Mouse (Mus musculus) heart, adult 2 months (tissue): ENCODE measurements around the gene Map2. TPM values are rescaled to one million over a fixed set of nuclear protein-coding genes. Genes with fewer than 3 reads are reported as not detected.

Experiments
- DNase-seq, 2 experiments: peaks; one replicate each; pipeline ENCODE4 v3.0.0; 2021
- H3K27ac ChIP-seq: fragments of 200-600 bp; 2 replicates; pipeline ENCODE4 v1.8.1; 2022
- H3K27me3 ChIP-seq: fragments of 200-500 bp; 2 replicates; pipeline ENCODE4 v1.6.1; 2012; ENCODE audit warnings: mild to moderate bottlenecking, low read length, inconsistent platforms, mixed read lengths; ENCODE audit not compliant: control insufficient read depth, insufficient read depth
- H3K36me3 ChIP-seq: fragments of 200-500 bp; 2 replicates; pipeline ENCODE4 v1.6.1; 2012; ENCODE audit warnings: low read length, inconsistent platforms; ENCODE audit not compliant: control insufficient read depth, insufficient read depth
- H3K4me1 ChIP-seq: fragments of 200-500 bp; 2 replicates; pipeline ENCODE4 v1.6.1; 2011; ENCODE audit warnings: low read length; ENCODE audit not compliant: control insufficient read depth, insufficient read depth
- H3K4me3 ChIP-seq: fragments of 200-600 bp; 2 replicates; pipeline ENCODE4 v1.8.1; 2022
- H3K79me2 ChIP-seq: fragments of 200-500 bp; replicated peaks from 2 replicates; pipeline ENCODE4 v1.6.1; 2012; ENCODE audit warnings: mild to moderate bottlenecking, inconsistent platforms, low read length, moderate library complexity, mixed read lengths; ENCODE audit not compliant: control insufficient read depth, insufficient read depth
- H3K9ac ChIP-seq: fragments of 200-500 bp; 2 replicates; pipeline ENCODE4 v1.6.1; 2012; ENCODE audit warnings: low read depth, mild to moderate bottlenecking, control low read depth, inconsistent platforms, low read length, mixed read lengths
- CTCF ChIP-seq: fragments of 200-600 bp; IDR thresholded peaks from 2 replicates; pipeline ENCODE4 v1.8.1; 2022; ENCODE audit warnings: antibody characterized with exemption, mild to moderate bottlenecking, moderate library complexity
- EP300 ChIP-seq: fragments of 200-500 bp; IDR thresholded peaks from 2 replicates; pipeline ENCODE4 v1.6.1; 2011; ENCODE audit warnings: low read depth, low read length, control low read depth; ENCODE audit not compliant: insufficient read depth
- POLR2A ChIP-seq: fragments of 200-500 bp; IDR thresholded peaks from 2 replicates; pipeline ENCODE4 v1.6.1; 2011; ENCODE audit warnings: mild to moderate bottlenecking, low read depth, low read length, control low read depth; ENCODE audit not compliant: insufficient read depth
- WGBS: fragments of 180-500 bp; shearing (Covaris S2); methylation state at CpG from one replicate; pipeline ENCODE4 v1.1.7; 2018; 5-methylcytosine and 5-hydroxymethylcytosine counted together
- intact Hi-C: fragments of 180-260 bp; cut with DNase I; formaldehyde crosslinking; loops from one replicate; pipeline ENCODE4 v1.15.1; 2025
- polyA plus RNA-seq: library from polyadenylated mRNA; depleted of rRNA; stranded (reverse); fragments of >200 nt; gene quantifications from 2 replicates; pipeline ENCODE4 v1.2.3, GENCODE M21; 2012
- total RNA-seq, 2 experiments: library from RNA; stranded (reverse); gene quantifications; 2 replicates each; pipeline ENCODE4 v1.2.3; 2021

The Map2 gene
- total and polyA plus RNA-seq, 3 experiments, result 2.2 to 4.2 (median 3.8) TPM

- H3K79me2 ChIP-seq, result no peaks in the 10 kb centered on the region
- H3K27me3 ChIP-seq, result no peaks in the 10 kb centered on the region
- H3K9ac ChIP-seq, result no peak overlapping the region
- intact Hi-C loops, result no loop called here
- DNase-seq, result no peak
- TF ChIP-seq POLR2A (no peak), CTCF (no peak), EP300 (no peak)
- no peaks in the 10 kb centered on the region for H3K4me1 ChIP-seq
- 75% methylated on average over 6 of the region's 6 CpGs for WGBS
- no peak overlapping the region for H3K27ac ChIP-seq
- H3K4me3 ChIP-seq, result no peak overlapping the region
- no peaks in the 10 kb centered on the region for H3K36me3 ChIP-seq
These were observed 153.9 kb downstream of the Map2 start for GRCm38 (mm10) chr1:66328996-66329395.

- Histone ChIP-seq H3K79me2 (no peaks in the 10 kb centered on the region), H3K27me3 (no peaks in the 10 kb centered on the region), H3K27ac (no peak overlapping the region), H3K4me1 (no peaks in the 10 kb centered on the region), H3K9ac (no peak overlapping the region), H3K36me3 (no peaks in the 10 kb centered on the region), H3K4me3 (no peak overlapping the region)
- no peak for DNase-seq
- TF ChIP-seq EP300, result no peak
- TF ChIP-seq POLR2A, result no peak
- no peak for TF ChIP-seq CTCF
- intact Hi-C loops, result no loop called here
These were observed 154.5 kb downstream of the Map2 start for GRCm38 (mm10) chr1:66329534-66329933.

GRCm38 (mm10) chr1:66335724-66336284 is 160.7 kb downstream of the Map2 start:
- Histone ChIP-seq H3K79me2 (no peaks in the 10 kb centered on the region), H3K4me1 (no peaks in the 10 kb centered on the region), H3K36me3 (no peaks in the 10 kb centered on the region), H3K27me3 (no peaks in the 10 kb centered on the region), H3K4me3 (no peak overlapping the region), H3K27ac (no peak overlapping the region), H3K9ac (no peak overlapping the region)
- no peak for DNase-seq
- 75% methylated on average over 2 of the region's 2 CpGs for WGBS
- TF ChIP-seq POLR2A (no peak), CTCF (no peak), EP300 (no peak)
- intact Hi-C loops, result no loop called here

GRCm38 (mm10) chr1:66339213-66339612 is 164.1 kb downstream of the Map2 start:
- intact Hi-C loops, result no loop called here
- DNase-seq, result no peak
- Histone ChIP-seq H3K27ac (no peak overlapping the region), H3K4me1 (no peaks in the 10 kb centered on the region), H3K27me3 (no peaks in the 10 kb centered on the region), H3K79me2 (no peaks in the 10 kb centered on the region), H3K4me3 (no peak overlapping the region), H3K36me3 (no peaks in the 10 kb centered on the region), H3K9ac (no peak overlapping the region)
- TF ChIP-seq CTCF, result no peak
- no peak for TF ChIP-seq EP300
- no peak for TF ChIP-seq POLR2A
- WGBS, result 53% methylated on average over 1 of the region's 1 CpGs

- WGBS, result 71% methylated on average over 8 of the region's 8 CpGs
- Histone ChIP-seq H3K27me3 (no peaks in the 10 kb centered on the region), H3K4me3 (no peak overlapping the region), H3K4me1 (no peaks in the 10 kb centered on the region), H3K36me3 (no peaks in the 10 kb centered on the region), H3K27ac (no peak overlapping the region), H3K9ac (no peak overlapping the region), H3K79me2 (no peaks in the 10 kb centered on the region)
- TF ChIP-seq EP300 (no peak), POLR2A (no peak), CTCF (no peak)
- DNase-seq, result no peak
- intact Hi-C loops, result no loop called here
These were observed 173.5 kb downstream of the Map2 start for GRCm38 (mm10) chr1:66348404-66349165.

- Histone ChIP-seq H3K4me3 (no peak overlapping the region), H3K4me1 (no peaks in the 10 kb centered on the region), H3K79me2 (no peaks in the 10 kb centered on the region), H3K9ac (no peak overlapping the region), H3K36me3 (no peaks in the 10 kb centered on the region), H3K27ac (no peak overlapping the region), H3K27me3 (no peaks in the 10 kb centered on the region)
- intact Hi-C loops, result no loop called here
- 71% methylated on average over 3 of the region's 3 CpGs for WGBS
- TF ChIP-seq CTCF (no peak), EP300 (no peak), POLR2A (no peak)
- DNase-seq, result no peak
These were observed 174.2 kb downstream of the Map2 start for GRCm38 (mm10) chr1:66349166-66349835.
